ENCODE assay signal across 1 mouse cellular context in the genomic region with DNA sequence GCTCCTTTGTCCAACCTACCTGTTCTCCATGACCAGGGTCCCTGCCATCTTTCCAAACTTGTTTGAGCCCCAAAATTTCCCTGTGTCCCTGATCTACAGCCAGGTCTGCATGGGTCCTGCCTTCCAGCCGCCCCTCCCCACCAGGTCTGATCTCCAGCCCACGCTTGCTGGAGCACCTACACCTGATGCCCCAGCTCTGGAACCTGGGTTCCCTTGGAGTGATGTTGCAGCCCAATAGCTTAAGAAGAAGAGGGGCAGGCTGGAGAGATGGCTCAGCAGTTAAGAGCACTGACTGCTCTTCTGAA.
TF ChIP-seq lines count a peak whose summit lies in the region.

No protein-coding gene starts in this region.

TF ChIP-seq in CH12.LX, 34 proteins besides CTCF, POLR2A, EP300 and RAD21:
- TF ChIP-seq MAFK (IDR thresholded peaks at IDR 0.05; ENCODE audit: insufficient replicate concordance, low read length) (no peak), MXI1 (IDR thresholded peaks at IDR 0.05; ENCODE audit: low read depth, low read length) (no peak), KAT2A (IDR thresholded peaks at IDR 0.05; ENCODE audit: insufficient replicate concordance, low read length) (no peak), MEF2A (IDR thresholded peaks at IDR 0.05; ENCODE audit: borderline replicate concordance, low read depth, low read length) (no peak), TCF12 (IDR thresholded peaks at IDR 0.05; ENCODE audit: low read depth, low read length) (no peak), JUND (conservative IDR thresholded peaks at IDR 0.05; ENCODE audit: low read depth, low read length) (no peak), SMC3 (IDR thresholded peaks at IDR 0.05; ENCODE audit: low read depth, low read length) (no peak), ETS1 (conservative IDR thresholded peaks at IDR 0.05; ENCODE audit: low read depth, low read length) (no peak), HCFC1 (IDR thresholded peaks at IDR 0.05; ENCODE audit: low read depth, low read length) (no peak), NRF1 (IDR thresholded peaks at IDR 0.05; ENCODE audit: low read depth, low read length) (no peak), ZMIZ1 (IDR thresholded peaks at IDR 0.05; ENCODE audit: low read depth, low read length) (no peak), E2F4 (IDR thresholded peaks at IDR 0.05; ENCODE audit: insufficient replicate concordance, low read depth, low read length) (no peak)
